Mouse (Mus musculus) heart, adult 2 months (tissue): Measurements from ENCODE around the gene Dock2. TPM values are rescaled to one million over a fixed set of nuclear protein-coding genes. Genes with fewer than 3 reads are reported as not detected.

Source experiments
- DNase-seq, 2 experiments: peaks; one replicate each; pipeline ENCODE4 v3.0.0; 2021
- H3K27ac ChIP-seq: fragments of 200-600 bp; 2 replicates; pipeline ENCODE4 v1.8.1; 2022
- H3K27me3 ChIP-seq: fragments of 200-500 bp; 2 replicates; pipeline ENCODE4 v1.6.1; 2012; ENCODE audit warnings: mild to moderate bottlenecking, low read length, inconsistent platforms, mixed read lengths; ENCODE audit not compliant: control insufficient read depth, insufficient read depth
- H3K36me3 ChIP-seq: fragments of 200-500 bp; 2 replicates; pipeline ENCODE4 v1.6.1; 2012; ENCODE audit warnings: low read length, inconsistent platforms; ENCODE audit not compliant: control insufficient read depth, insufficient read depth
- H3K4me1 ChIP-seq: fragments of 200-500 bp; 2 replicates; pipeline ENCODE4 v1.6.1; 2011; ENCODE audit warnings: low read length; ENCODE audit not compliant: control insufficient read depth, insufficient read depth
- H3K4me3 ChIP-seq: fragments of 200-600 bp; 2 replicates; pipeline ENCODE4 v1.8.1; 2022
- H3K79me2 ChIP-seq: fragments of 200-500 bp; replicated peaks from 2 replicates; pipeline ENCODE4 v1.6.1; 2012; ENCODE audit warnings: mild to moderate bottlenecking, inconsistent platforms, low read length, moderate library complexity, mixed read lengths; ENCODE audit not compliant: control insufficient read depth, insufficient read depth
- H3K9ac ChIP-seq: fragments of 200-500 bp; 2 replicates; pipeline ENCODE4 v1.6.1; 2012; ENCODE audit warnings: low read depth, mild to moderate bottlenecking, control low read depth, inconsistent platforms, low read length, mixed read lengths
- CTCF ChIP-seq: fragments of 200-600 bp; IDR thresholded peaks from 2 replicates; pipeline ENCODE4 v1.8.1; 2022; ENCODE audit warnings: antibody characterized with exemption, mild to moderate bottlenecking, moderate library complexity
- EP300 ChIP-seq: fragments of 200-500 bp; IDR thresholded peaks from 2 replicates; pipeline ENCODE4 v1.6.1; 2011; ENCODE audit warnings: low read depth, low read length, control low read depth; ENCODE audit not compliant: insufficient read depth
- POLR2A ChIP-seq: fragments of 200-500 bp; IDR thresholded peaks from 2 replicates; pipeline ENCODE4 v1.6.1; 2011; ENCODE audit warnings: mild to moderate bottlenecking, low read depth, low read length, control low read depth; ENCODE audit not compliant: insufficient read depth
- WGBS: fragments of 180-500 bp; shearing (Covaris S2); methylation state at CpG from one replicate; pipeline ENCODE4 v1.1.7; 2018; 5-methylcytosine and 5-hydroxymethylcytosine counted together
- intact Hi-C: fragments of 180-260 bp; cut with DNase I; formaldehyde crosslinking; loops from one replicate; pipeline ENCODE4 v1.15.1; 2025
- polyA plus RNA-seq: library from polyadenylated mRNA; depleted of rRNA; stranded (reverse); fragments of >200 nt; gene quantifications from 2 replicates; pipeline ENCODE4 v1.2.3, GENCODE M21; 2012
- total RNA-seq, 2 experiments: library from RNA; stranded (reverse); gene quantifications; 2 replicates each; pipeline ENCODE4 v1.2.3; 2021

The Dock2 gene
- total and polyA plus RNA-seq, 3 experiments, result 1.7 to 3.4 (median 2.3) TPM

GRCm38 (mm10) chr11:34383501-34383900, 400.2 kb downstream of the Dock2 start:
- H3K79me2 ChIP-seq, result no peaks in the 10 kb centered on the region
- no peak for DNase-seq
- TF ChIP-seq POLR2A (no peak), EP300 (no peak), CTCF (no peak)
- no peak overlapping the region for H3K27ac ChIP-seq
- H3K9ac ChIP-seq, result no peak overlapping the region
- intact Hi-C loops, result no loop called here
- no peak overlapping the region for H3K4me3 ChIP-seq
- no peaks in the 10 kb centered on the region for H3K27me3 ChIP-seq
- H3K36me3 ChIP-seq, result no peaks in the 10 kb centered on the region
- no peaks in the 10 kb centered on the region for H3K4me1 ChIP-seq
- 88% methylated on average over 3 of the region's 3 CpGs for WGBS

- no peak for DNase-seq
- no peaks in the 10 kb centered on the region for H3K79me2 ChIP-seq
- TF ChIP-seq CTCF (no peak), POLR2A (no peak), EP300 (no peak)
- no peaks in the 10 kb centered on the region for H3K4me1 ChIP-seq
- 82% methylated on average over 6 of the region's 6 CpGs for WGBS
- intact Hi-C loops, result no loop called here
- H3K4me3 ChIP-seq, result no peak overlapping the region
- H3K27me3 ChIP-seq, result no peaks in the 10 kb centered on the region
- no peak overlapping the region for H3K27ac ChIP-seq
- no peak overlapping the region for H3K9ac ChIP-seq
- H3K36me3 ChIP-seq, result no peaks in the 10 kb centered on the region
These were observed 406.0 kb downstream of the Dock2 start for GRCm38 (mm10) chr11:34377649-34378048.

- Histone ChIP-seq H3K4me3 (no peak overlapping the region), H3K27me3 (no peaks in the 10 kb centered on the region), H3K9ac (no peak overlapping the region), H3K27ac (no peak overlapping the region), H3K79me2 (no peaks in the 10 kb centered on the region), H3K36me3 (no peaks in the 10 kb centered on the region), H3K4me1 (no peaks in the 10 kb centered on the region)
- TF ChIP-seq EP300 (no peak), POLR2A (no peak), CTCF (no peak)
- 29% methylated on average over 1 of the region's 1 CpGs for WGBS
- no peak for DNase-seq
- intact Hi-C loops, result no loop called here
These were observed 408.1 kb downstream of the Dock2 start for GRCm38 (mm10) chr11:34375557-34375956.

- whole genome bisulfite sequencing, result 69% methylated on average over 4 of the region's 4 CpGs
- H3K4me3 ChIP-seq, result no peak overlapping the region
- H3K36me3 ChIP-seq, result no peaks in the 10 kb centered on the region
- no peak overlapping the region for H3K9ac ChIP-seq
- H3K79me2 ChIP-seq, result no peaks in the 10 kb centered on the region
- intact Hi-C loops, result no loop called here
- no peaks in the 10 kb centered on the region for H3K4me1 ChIP-seq
- H3K27me3 ChIP-seq, result no peaks in the 10 kb centered on the region
- H3K27ac ChIP-seq, result no peak overlapping the region
- no peak for DNase-seq
- TF ChIP-seq CTCF, result no peak
- TF ChIP-seq POLR2A, result no peak
- no peak for TF ChIP-seq EP300
These were observed 411.5 kb downstream of the Dock2 start for GRCm38 (mm10) chr11:34372224-34372623.

GRCm38 (mm10) chr11:34356109-34356508, 427.6 kb downstream of the Dock2 start:
- Histone ChIP-seq H3K36me3 (no peaks in the 10 kb centered on the region), H3K9ac (no peak overlapping the region), H3K27ac (no peak overlapping the region), H3K4me1 (no peaks in the 10 kb centered on the region), H3K27me3 (no peaks in the 10 kb centered on the region), H3K79me2 (no peaks in the 10 kb centered on the region), H3K4me3 (no peak overlapping the region)
- TF ChIP-seq EP300 (no peak), POLR2A (no peak), CTCF (no peak)
- intact Hi-C loops, result no loop called here
- no peak for DNase-seq
- 57% methylated on average over 2 of the region's 2 CpGs for WGBS

GRCm38 (mm10) chr11:34355406-34355805, 428.3 kb downstream of the Dock2 start:
- intact Hi-C loops, result no loop called here
- no peak overlapping the region for H3K9ac ChIP-seq
- no peak overlapping the region for H3K4me3 ChIP-seq
- no peaks in the 10 kb centered on the region for H3K4me1 ChIP-seq
- no peak overlapping the region for H3K27ac ChIP-seq
- TF ChIP-seq CTCF, result no peak
- TF ChIP-seq POLR2A, result no peak
- TF ChIP-seq EP300, result no peak
- 58% methylated on average over 12 of the region's 12 CpGs for WGBS
- H3K27me3 ChIP-seq, result no peaks in the 10 kb centered on the region
- no peaks in the 10 kb centered on the region for H3K79me2 ChIP-seq
- H3K36me3 ChIP-seq, result no peaks in the 10 kb centered on the region
- DNase-seq, result no peak
